Mouse (Mus musculus) kidney, adult 2 months (tissue): ENCODE data around the gene Tmem108.

Experiments used
- CTCF ChIP-seq: fragments of 200-500 bp; conservative IDR thresholded peaks from 2 replicates; pipeline ENCODE4 v1.5.1; 2011; ENCODE audit warnings: low read depth, mild to moderate bottlenecking, control low read depth, low read length, moderate library complexity, mixed read lengths; ENCODE audit not compliant: insufficient read depth, insufficient read length
- POLR2A ChIP-seq: fragments of 200-500 bp; IDR thresholded peaks from one replicate; pipeline ENCODE4 v1.6.1; 2011; ENCODE audit warnings: low read depth, low read length, control low read depth

GRCm38 (mm10) chr9:103691847-103692246 lies 69.8 kb downstream of the Tmem108 start:
- TF ChIP-seq CTCF (no peak), POLR2A (no peak)
